Mouse (Mus musculus) heart, postnatal 25 days (tissue): ENCODE measurements around the gene Nfatc2. TPM values are rescaled to one million over a fixed set of nuclear protein-coding genes. Genes with fewer than 3 reads are reported as not detected.
A peak's percentile ranks its signal among the peaks of the same experiment; 100 is the strongest.

Experiments used
- DNase-seq: peaks from one replicate; pipeline ENCODE4 v3.0.0; 2022; ENCODE audit warnings: low spot score
- intact Hi-C: fragments of 180-260 bp; cut with DNase I; formaldehyde crosslinking; loops from one replicate; pipeline ENCODE4 v1.15.1; 2025
- total RNA-seq, 2 experiments: library from RNA; stranded (reverse); gene quantifications; 2 replicates each; pipeline ENCODE4 v1.2.3; 2021

The Nfatc2 gene
- total RNA-seq, 2 experiments from 2014 or later: 16.7 to 20.8 TPM

GRCm38 (mm10) chr2:168545901-168546557 lies 55.4 kb downstream of the Nfatc2 start:
- intact Hi-C loops: no loop called here
- no peak for DNase-seq

- DNase-seq: peak; percentile 57
- intact Hi-C loops: no loop called here
These were observed 57.4 kb downstream of the Nfatc2 start for GRCm38 (mm10) chr2:168544102-168544501.

GRCm38 (mm10) chr2:168543026-168543425 lies 58.4 kb downstream of the Nfatc2 start:
- intact Hi-C loops: no loop called here
- no peak for DNase-seq

- DNase-seq: no peak
- intact Hi-C loops: no loop called here
These were observed 60.2 kb downstream of the Nfatc2 start for GRCm38 (mm10) chr2:168541223-168541622.

GRCm38 (mm10) chr2:168539594-168540222 lies 61.7 kb downstream of the Nfatc2 start:
- no peak for DNase-seq
- intact Hi-C loops: no loop called here

- intact Hi-C loops: no loop called here
- no peak for DNase-seq
These were observed 62.4 kb downstream of the Nfatc2 start for GRCm38 (mm10) chr2:168539026-168539425.

GRCm38 (mm10) chr2:168532061-168532833 lies 69.2 kb downstream of the Nfatc2 start:
- DNase-seq: no peak
- intact Hi-C loops: no loop called here

- intact Hi-C loops: loop anchor here (5.0 kb wide), 1 partner anchor 79 kb away; no protein-coding TSS in a partner anchor
These were observed 72.9 kb downstream of the Nfatc2 start for GRCm38 (mm10) chr2:168528551-168528950.

GRCm38 (mm10) chr2:168527430-168527792 lies 74.0 kb downstream of the Nfatc2 start:
- intact Hi-C loops: loop anchor here (5.0 kb wide), 1 partner anchor 80 kb away; no protein-coding TSS in a partner anchor
- DNase-seq: no peak

More at GRCm38 (mm10) chr2:168528551-168528950, 72.9 kb downstream of the Nfatc2 start:
- DNase-seq: no peak

- intact Hi-C loops: loop anchor here (5.0 kb wide), 1 partner anchor 81 kb away; no protein-coding TSS in a partner anchor
- DNase-seq: no peak
These were observed 74.7 kb downstream of the Nfatc2 start for GRCm38 (mm10) chr2:168526547-168527429.

GRCm38 (mm10) chr2:168525391-168526154 lies 75.9 kb downstream of the Nfatc2 start:
- intact Hi-C loops: loop anchor here (5.0 kb wide), 1 partner anchor 82 kb away; no protein-coding TSS in a partner anchor
- DNase-seq: no peak

- peak; percentile 89 for DNase-seq
- intact Hi-C loops: loop anchor here (5.0 kb wide), 1 partner anchor 82 kb away; no protein-coding TSS in a partner anchor
These were observed 76.5 kb downstream of the Nfatc2 start for GRCm38 (mm10) chr2:168524905-168525381.

GRCm38 (mm10) chr2:168522247-168522646 lies 79.2 kb downstream of the Nfatc2 start:
- intact Hi-C loops: no loop called here

GRCm38 (mm10) chr2:168520771-168521170 lies 80.7 kb downstream of the Nfatc2 start:
- no peak for DNase-seq
- intact Hi-C loops: no loop called here

More at GRCm38 (mm10) chr2:168522247-168522646, 79.2 kb downstream of the Nfatc2 start:
- no peak for DNase-seq

GRCm38 (mm10) chr2:168519589-168519988 lies 81.9 kb downstream of the Nfatc2 start:
- intact Hi-C loops: loop anchor here (5.0 kb wide), 1 partner anchor 47 kb away; no protein-coding TSS in a partner anchor

GRCm38 (mm10) chr2:168518256-168518659 lies 83.2 kb downstream of the Nfatc2 start:
- DNase-seq: peak; percentile 83

More at GRCm38 (mm10) chr2:168519589-168519988, 81.9 kb downstream of the Nfatc2 start:
- DNase-seq: peak; percentile 47

GRCm38 (mm10) chr2:168517774-168518173 lies 83.7 kb downstream of the Nfatc2 start:
- intact Hi-C loops: loop anchor here (1.0 to 5.0 kb wide), 2 partner anchors 12 to 45 kb away; no protein-coding TSS in a partner anchor
- DNase-seq: no peak

More at GRCm38 (mm10) chr2:168518256-168518659, 83.2 kb downstream of the Nfatc2 start:
- intact Hi-C loops: loop anchor here (1.0 to 5.0 kb wide), 2 partner anchors 13 to 46 kb away; no protein-coding TSS in a partner anchor

- intact Hi-C loops: loop anchor here (5.0 kb wide), 1 partner anchor 44 kb away; no protein-coding TSS in a partner anchor
- no peak for DNase-seq
These were observed 84.7 kb downstream of the Nfatc2 start for GRCm38 (mm10) chr2:168516717-168517116.
